Mouse (Mus musculus) hindlimb bud, embryonic 11.5 days (tissue): ENCODE results near the gene Ogdh.
A peak's percentile ranks its signal among the peaks of the same experiment; 100 is the strongest.
"Not testable (repeated sequence)": the region's sequence is repeated elsewhere in the genome, so short reads cannot be mapped to it uniquely, and the experiment has no call there.

Experiments used
- DNase-seq: peaks from one replicate; pipeline ENCODE4 v3.0.0-alpha.2; 2012; ENCODE audit warnings: low read depth, low spot score; ENCODE audit errors: extremely low spot score

The Ogdh gene

DNA sequence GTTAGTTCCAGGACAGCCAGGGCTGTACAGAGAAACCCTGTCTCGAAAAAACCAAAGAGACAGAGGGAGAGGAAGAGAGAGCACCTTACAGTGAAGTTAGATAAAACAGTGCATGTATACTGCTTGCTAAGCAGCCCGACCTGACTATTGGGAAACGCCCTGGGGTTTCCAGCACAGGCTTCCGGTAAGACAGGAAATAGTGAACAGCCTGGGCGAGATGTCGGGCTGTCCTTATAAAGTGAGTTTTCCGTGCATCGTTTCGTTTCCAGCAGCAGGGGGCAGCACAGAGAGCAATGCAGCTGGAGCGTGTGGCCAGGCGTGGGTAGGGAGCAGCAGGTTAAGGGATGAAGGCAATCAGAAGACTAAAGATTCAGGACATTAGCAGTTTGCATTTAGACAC lies 74.5 kb downstream of the Ogdh start:
- peak; percentile 53 for DNase-seq

DNA sequence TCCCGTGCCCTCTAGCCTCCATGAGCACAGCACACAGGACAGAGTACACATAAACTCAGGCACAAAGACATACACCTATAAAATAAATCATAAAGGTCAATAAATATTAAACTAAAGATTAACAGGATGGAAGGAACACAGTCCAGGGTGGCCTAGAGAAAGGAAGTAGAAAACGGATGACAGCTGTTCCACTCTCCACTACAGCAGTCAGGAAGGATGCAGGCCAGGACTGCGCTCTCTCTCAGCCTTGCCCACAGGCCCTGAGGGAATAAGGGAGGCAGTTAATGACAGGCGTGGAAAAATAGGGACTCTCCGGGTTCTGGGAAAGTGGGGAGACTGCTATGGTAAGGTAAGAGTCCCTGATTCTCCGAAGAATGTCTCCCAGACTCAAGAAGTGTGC lies 75.0 kb downstream of the Ogdh start:
- DNase-seq = no peak

DNA sequence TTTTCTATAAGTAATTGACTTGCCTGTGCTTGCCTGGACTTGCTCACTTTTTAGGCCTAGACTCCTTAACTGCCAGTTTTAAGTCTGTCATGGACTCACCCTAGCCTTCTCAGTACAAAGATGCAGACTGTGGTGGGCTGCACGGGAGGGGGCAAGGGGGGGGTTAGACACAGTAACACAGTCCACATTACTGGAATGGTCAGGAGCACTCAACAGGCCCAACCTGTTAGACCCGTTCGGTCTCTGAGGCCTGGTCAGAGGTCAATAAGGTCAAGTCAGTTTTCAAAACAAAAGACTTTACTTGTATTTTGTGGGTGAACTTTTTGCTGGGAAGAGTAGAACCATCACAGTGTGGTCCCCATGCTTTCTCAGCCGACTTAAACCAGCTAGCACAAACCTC lies 75.7 kb downstream of the Ogdh start:
- no peak for DNase-seq

DNA sequence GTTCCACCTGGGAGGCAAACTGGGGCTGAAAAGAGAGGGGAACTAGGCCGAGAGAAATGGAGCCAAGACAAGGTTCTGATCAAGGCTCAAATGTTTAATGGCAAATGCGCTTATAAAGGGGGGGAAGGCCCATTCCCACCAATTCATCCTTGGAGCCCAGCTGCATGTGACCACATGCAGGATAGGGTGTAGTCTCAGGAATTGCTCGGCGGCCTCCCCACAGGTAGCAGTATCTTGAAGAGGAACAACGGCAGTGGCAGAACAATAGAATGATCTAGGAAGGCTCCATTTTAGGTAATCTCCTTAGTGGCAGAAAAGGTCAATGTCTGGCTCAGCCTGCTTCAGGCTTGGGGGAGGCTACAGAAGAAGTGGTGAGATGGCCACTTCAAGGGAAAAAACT lies 76.6 kb downstream of the Ogdh start:
- not testable (repeated sequence) for DNase-seq

DNA sequence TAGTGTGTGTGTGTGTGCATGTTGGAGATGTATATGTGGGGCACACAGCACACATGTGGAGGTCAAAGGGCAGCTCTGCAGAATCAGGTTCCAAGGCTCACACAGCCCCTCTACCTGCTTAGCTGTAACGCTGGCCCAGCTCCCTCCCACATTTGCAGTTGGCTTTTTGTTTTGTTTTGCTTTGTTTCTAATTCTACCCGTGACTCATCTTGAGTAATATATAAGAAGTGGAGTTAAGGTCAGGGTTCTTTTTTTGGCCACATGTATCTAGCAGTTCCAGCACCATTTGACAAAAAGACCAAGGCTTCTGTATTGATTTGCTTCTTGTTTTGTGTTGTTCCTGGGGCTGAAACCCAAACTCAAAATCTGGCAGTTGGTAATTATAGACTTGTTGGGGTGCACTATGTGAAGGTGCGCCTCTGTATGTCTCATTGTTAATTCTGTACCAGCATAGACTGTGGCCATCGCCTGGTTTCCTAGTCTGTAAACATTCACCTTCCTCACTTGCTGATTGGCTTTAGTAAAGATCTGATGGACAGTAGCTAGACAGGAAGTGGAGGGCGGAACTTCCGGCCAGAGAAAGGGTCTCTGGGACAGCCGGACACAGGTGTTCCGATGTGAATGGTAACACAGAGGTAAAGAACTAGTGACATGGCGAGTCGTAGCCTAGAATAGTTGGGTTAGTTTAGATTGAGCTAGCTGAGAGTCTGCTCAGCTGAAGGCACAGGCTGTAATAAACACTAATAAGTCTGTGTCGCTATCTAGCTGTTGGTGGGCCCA lies 80.1 kb downstream of the Ogdh start:
- no peak for DNase-seq

DNA sequence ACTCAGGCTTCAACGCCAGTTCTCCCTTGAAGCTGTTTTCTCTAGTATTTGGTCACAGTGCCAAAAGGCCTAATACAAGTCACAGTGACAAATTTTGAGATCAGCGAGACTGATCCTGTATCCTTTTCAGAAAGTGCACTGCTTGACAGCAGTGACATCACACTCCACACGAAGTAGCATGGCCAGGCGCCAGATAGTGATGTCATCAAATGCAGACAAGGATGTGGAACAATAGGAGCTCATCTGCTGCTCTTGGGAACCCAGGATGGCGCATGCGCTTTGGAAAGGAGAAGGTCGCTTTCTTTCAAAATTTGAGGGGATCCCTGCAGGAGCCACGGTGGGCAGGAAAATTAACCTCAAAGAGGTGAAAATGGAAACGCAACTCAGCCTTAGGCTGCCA lies 81.4 kb downstream of the Ogdh start:
- no peak for DNase-seq

DNA sequence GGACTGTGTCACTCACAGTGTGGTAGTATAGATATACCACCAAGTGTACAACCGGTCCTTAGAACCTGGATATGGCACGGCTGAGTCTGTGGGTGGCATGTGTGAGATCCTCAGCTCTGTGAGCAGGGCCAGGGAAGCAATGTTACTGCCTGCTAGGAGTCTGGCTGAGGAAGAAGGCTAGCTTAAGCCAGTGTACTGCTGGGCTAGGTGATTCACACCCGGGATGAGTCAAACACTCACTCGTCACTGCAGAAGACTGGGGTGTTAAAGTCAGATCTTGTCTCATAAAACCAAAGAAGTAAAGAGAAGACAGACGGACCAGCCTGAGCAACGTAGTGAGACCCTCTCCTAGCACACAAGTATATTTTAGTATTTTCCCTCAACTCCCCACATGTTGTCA lies 89.5 kb downstream of the Ogdh start:
- no peak for DNase-seq

DNA sequence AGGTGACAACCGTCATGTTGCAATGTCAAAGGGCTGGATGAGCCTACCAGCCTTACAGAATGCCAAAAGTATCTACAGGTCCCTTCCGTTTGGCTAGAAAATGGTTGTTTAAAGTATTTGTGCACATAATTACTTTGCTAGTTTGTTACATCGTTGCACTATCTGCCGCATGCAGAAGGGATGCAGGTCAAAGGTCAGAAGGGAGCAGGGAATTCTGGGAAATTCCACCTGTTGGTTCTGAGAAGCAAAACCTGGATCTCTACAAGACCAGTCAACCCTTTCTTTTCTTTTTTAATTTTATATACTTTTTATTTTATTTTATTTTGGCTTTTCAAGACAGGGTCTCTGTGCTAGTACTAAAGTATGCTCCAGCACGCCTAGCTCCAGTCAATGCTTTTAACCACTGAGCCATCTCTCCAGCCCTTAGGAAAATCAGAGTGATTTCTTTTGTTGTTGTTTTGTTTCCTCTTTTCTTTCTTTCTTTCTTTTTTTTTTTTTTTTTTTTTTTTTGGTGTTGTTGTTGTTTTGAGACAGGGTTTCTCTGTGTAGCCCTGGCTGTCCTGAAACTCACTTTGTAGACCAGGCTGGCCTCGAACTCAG lies 96.8 kb downstream of the Ogdh start:
- DNase-seq = no peak

DNA sequence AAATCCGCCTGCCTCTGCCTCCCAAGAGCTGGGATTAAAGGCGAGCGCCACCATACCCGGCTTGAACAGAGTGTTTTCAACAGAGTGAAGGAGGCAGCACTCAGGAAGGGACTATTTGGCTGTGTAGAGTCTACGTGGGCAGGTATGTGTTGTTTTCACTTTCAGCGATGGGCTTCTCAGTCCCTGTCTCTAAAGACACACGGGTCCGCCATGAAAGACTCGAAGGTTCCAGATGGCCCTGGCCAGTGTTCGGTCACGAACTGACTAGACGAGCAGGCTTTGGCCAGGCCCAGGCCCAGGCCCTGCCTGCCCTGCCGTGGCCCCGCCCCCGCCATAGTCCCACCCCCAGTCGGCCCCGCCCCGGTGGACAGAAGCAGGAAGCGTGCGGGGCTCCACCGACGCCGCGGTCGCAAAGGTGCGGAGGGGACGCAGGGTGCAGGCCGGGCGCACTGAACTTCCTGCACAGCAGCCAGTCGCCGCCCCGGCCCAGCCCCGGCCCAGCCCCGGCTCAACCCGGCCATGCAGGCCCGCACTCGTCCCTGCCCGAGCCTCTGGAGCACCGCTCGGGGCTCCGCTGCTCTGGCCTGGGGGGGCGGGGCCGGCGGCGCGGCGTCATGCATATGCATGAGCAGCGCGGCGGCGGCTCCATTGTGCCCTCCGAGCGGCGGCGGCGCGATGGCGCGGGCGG lies 97.4 kb downstream of the Ogdh start, which contains the start of gene Zmiz2:
Zmiz2 (plus strand) TSS at position 349 of the 688 bp plus-strand sequence.
- no peak for DNase-seq

DNA sequence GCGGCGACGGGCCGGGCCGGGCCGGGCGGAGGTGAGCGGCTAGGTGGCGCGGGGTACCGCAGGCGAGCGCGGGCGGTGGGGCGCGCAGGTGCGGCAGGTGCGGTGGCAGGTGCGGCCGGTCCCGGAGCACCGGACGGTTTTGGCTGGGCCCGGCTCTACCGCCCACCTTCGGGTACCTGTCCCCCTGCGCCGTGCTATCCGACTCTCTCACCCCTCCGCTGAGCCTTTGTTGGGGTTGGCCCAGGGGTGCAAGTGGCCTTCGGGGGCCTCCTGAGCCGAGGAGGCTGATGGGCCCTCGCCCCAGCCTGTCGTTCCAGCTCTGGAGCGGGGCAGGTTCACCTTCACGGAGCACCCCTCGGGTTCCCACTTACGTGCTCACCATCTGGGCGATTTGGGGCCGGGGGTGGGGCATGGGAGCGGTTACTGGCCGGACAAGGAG lies 98.1 kb downstream of the Ogdh start:
- DNase-seq = no peak

DNA sequence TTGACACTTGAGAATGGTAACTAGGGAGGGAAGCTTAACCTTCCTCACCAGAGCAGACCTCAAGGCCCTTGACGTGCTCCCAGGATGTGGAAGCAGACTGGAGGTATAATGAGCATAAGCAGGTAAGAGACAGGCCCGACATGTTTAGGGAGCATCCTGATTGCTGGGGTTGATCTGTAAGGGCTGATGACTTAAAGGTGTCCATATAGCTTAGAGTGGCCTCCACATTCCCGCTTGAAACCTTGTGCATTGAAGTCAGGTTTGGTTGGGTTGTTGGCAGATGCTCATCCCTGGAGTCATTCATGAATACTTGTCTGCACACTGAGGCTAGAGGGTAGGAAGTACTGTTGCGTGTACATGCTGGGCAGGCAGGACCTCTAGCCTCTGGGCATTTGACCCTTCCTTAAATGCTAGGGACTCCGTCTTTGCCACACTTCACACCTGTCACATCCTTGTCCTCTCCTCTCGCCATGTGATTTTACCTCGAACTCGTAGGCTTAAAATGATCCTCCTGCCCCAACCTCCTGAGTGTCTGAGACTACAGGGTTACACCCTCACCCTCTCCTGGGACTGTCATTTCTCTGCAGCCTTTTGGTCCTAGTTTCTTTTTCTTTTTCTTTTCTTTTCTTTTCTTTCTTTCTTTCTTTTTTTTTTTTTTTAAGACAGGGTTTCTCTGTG lies 99.1 kb downstream of the Ogdh start:
- DNase-seq = no peak

DNA sequence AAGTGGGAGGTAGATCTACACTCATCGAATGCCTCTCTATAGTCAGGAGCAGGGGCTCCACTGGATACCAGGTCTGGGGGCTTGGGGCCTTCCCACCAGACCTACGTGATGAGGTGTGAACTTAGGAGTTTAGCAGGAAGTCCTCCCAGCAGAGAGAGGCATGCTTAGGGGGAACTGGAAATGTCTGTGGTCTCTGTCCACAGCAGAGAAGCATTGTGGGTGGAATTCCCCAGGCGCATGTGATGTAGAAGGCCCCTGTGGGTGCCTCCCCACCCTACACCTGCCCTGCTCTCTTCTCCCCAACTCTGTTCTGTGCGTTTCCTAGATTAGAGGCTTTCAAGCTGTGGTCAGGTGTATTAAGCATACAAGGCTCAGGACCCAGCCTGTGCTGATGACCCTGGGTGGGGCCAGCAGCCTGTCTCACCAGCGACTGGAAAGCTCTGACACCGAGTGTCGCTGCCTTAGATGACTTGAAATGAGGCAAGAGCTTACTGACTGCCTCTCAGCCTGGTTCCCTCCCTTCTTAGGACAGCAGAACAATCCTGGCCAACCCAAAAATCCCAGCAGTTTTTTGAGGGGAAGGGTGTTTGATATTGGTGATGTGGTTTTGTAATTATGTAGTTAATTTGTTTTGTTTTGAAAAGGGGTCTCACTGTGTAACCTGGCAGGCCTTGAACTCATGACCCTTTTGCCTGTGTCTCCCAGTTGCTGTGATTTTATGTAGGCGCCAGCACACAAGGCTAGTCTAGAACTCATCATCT lies 100.3 kb downstream of the Ogdh start:
- no peak for DNase-seq

DNA sequence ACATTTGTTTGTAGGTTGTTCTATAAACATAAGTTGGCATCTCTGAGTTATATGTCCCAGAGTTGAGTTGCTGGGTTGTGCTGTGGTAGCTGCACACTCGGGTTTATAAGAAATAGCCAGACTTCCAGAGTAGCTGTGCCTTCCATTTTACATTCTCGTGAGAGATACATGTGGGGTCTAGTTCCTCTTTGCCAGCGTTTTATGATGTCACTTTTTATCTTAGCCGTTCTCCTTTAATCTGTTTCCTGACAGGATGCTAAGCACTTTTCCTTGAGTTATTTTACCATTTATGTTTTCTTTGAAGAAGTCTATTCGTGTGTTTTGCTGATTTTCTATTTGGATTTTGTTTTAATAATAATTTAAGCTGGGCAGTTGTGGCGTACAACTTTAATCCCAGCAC lies 101.4 kb downstream of the Ogdh start:
- DNase-seq = no peak

DNA sequence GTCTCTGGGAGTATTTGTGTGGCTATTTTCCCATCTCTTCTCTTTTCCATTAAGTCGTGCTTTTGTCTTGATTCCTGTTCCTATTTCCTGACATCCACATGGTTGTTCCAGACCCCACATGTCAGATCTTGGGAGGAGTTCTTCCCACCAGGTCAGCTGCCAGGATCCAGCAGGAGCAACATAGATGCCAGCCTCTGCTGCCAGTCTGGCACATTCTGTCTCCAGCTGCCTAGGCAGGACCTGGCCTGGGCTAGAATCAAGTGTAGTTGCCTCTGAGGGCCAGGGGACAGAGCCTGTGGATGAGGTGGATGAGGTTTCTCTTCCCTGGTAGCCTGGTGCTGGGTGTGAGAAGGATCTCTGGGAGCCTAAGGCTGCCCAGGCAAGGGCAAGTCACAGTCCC lies 102.4 kb downstream of the Ogdh start:
- no peak for DNase-seq

DNA sequence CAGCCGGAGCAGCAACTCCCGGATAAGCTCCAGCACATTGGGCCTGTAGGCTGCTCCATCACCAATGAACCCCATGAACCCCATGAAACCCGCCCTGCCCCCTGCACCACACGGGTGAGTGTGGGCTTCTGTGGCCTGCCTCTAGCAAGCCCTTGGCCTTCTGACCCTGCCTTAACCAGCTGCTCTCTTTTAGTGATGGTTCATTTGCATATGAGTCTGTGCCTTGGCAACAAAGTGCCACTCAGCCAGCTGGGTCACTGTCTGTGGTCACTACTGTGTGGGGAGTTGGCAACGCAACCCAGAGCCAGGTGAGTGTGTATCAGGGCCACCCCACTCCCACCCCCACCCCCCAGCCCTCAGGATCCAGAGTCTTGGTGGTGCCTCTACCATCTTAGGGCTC lies 104.1 kb downstream of the Ogdh start:
- DNase-seq = no peak

DNA sequence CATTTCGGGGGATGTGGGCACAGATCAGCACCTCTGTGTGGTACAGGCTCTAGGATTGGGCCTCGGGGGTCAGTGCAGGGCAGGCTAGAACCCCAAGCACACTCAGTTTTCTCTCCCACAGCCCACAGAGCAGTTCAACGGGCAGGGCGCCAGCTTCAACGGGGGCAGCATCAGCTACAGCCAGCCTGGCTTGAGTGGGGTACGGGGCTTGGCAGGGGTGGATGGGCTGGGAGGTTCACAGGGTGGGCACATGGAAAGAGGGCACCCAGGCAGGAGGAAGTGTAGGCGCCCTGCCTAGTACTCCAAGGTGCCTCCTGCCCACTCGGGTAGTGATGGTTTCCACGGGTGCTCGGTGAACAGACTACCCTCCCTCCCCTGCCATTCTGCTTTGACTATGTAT lies 106.7 kb downstream of the Ogdh start:
- no peak for DNase-seq

DNA sequence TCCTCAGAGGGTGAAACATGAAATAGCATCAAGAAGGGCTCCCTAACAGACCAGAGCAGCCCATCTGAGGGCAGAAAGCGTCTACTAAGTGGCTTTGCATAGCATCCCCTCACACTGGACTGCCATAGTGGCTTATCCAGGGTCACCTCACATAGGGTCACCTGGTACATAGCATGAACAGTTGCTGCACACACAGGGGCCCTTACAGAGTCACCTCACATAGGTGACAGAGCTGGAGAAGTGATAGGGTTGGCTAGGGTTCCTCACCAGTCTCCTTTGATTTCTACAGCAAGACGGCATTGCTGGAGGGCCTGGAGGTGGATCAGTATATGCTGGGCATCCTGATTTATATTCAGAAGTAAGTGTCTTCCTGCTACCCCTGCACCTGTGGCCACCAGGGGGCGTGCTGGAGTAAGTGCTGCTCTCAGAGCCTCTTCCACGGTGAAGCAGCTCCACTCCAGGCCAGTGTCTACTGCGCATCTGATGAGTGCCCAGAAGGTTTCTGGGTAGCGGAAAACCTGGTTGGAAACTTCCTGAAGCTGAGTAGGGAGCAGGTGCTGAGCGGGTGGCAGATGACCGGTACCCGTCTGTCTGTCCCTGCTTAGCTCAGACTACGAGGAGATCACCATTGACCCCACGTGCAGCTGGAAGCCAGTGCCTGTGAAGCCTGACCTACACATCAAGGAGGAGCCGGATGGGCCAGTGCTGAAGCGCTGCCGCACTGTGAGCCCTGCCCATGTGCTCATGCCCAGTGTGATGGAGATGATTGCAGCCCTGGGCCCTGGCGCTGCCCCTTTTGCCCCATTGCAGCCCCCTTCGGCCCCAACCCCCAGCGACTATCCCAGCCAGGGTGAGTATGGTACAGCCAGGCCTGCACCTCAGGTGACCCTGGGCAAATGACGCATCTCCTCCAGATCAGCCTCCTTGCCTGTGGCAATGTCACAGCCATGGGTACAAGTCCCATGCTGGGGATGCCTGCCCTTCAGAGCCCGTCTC lies 111.4 kb downstream of the Ogdh start:
- no peak for DNase-seq

DNA sequence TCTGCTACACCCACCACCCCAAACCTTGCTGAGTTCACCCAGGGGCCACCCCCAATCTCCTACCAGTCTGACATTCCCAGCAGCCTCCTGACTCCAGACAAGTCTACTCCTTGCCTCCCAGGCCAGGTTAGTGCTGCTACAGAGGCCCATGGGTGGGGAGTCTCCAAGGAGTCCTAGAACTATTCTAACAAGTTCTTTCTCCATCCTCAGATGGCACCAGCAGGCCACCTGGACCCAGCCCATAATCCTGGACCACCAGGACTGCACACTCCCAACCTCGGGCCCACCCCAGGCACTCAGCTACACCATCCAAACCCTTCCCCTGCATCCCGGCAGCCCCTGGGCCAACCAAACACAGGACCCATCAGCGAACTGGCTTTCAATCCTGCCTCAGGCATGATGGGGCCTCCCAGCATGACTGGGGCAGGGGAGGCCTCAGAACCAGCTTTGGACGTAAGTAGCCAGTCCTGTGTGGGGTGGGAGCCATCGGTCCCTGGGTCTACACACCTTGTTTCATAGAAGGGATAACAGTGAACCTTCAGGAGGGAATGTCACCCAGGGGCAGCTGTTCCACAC lies 112.5 kb downstream of the Ogdh start:
- DNase-seq = no peak
